Mouse (Mus musculus): ENCODE results near the gene Txndc2.

DNA sequence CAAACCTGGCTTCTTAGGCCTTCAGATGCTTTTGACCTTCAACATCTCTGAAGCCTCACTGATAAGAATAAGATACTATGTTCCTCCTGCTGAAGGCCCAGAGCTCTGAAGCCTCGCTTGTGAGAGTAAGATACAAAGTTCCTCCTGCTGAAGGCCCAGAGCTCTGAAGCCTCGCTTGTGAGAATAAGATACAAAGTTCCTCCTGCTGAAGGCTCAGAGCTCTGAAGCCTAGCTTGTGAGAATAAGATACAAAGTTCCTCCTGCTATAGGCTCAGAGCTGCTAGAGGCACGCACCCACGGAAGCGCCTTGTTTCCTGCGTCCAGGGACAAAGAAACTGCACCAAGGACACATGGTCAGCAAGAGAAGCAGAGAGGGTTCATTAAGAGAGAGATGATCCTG is 14.8 kb upstream of the Txndc2 start:
- TF ChIP-seq CTCF (IDR thresholded peaks at IDR 0.05; ENCODE audit: low read depth) (no peak), EP300 (IDR thresholded peaks at IDR 0.05; ENCODE audit: low read depth) (no peak)
